Mouse (Mus musculus) brain, embryonic 14.5 days (tissue): ENCODE data around the gene Sox6.

Source experiments
- CTCF ChIP-seq: fragments of 200-500 bp; IDR thresholded peaks from 2 replicates; pipeline ENCODE4 v1.5.1; 2012; ENCODE audit warnings: inconsistent platforms, mild to moderate bottlenecking, moderate library complexity, borderline replicate concordance; ENCODE audit not compliant: insufficient read depth, insufficient read length; ENCODE audit errors: extremely low read depth
- POLR2A ChIP-seq: fragments of 200-500 bp; IDR thresholded peaks from 2 replicates; pipeline ENCODE4 v1.6.1; 2012; ENCODE audit warnings: mild to moderate bottlenecking, inconsistent platforms, borderline replicate concordance; ENCODE audit not compliant: poor library complexity, insufficient read depth, insufficient read length, severe bottlenecking; ENCODE audit errors: extremely low read depth

GRCm38 (mm10) chr7:115471521-115471920 lies 567.1 kb downstream of the Sox6 start:
- TF ChIP-seq POLR2A (no peak), CTCF (no peak)
